Mouse (Mus musculus): Measurements from ENCODE around the gene Gadd45a. TPM values are rescaled to one million over a fixed set of nuclear protein-coding genes. Genes with fewer than 3 reads are reported as not detected.

Gene Gadd45a
- total RNA-seq, 2 experiments from 2014 or later, result 11.5 to 12.7 TPM

- H3K4me3 ChIP-seq, result no peak overlapping the region
- no peak for TF ChIP-seq CTCF (IDR thresholded peaks at IDR 0.05)
- no peak overlapping the region for H3K27ac ChIP-seq
- intact Hi-C loops (cut with DNase I), result no loop called here
- no peak for DNase-seq (ENCODE audit: extremely low spot score in 1 of 2, low spot score in 2 of 2)
These were observed 48.9 kb downstream of the Gadd45a start for GRCm38 (mm10) chr6:66988363-66988762.

GRCm38 (mm10) chr6:66987643-66988042 is 49.6 kb downstream of the Gadd45a start:
- Histone ChIP-seq H3K4me3 (no peak overlapping the region), H3K27ac (no peak overlapping the region)
- no peak for TF ChIP-seq CTCF (IDR thresholded peaks at IDR 0.05)
- intact Hi-C loops (cut with DNase I), result no loop called here
- no peak for DNase-seq (ENCODE audit: extremely low spot score in 1 of 2, low spot score in 2 of 2)

- no peak overlapping the region for H3K4me3 ChIP-seq
- DNase-seq (ENCODE audit: extremely low spot score in 1 of 2, low spot score in 2 of 2), result no peak
- TF ChIP-seq CTCF (IDR thresholded peaks at IDR 0.05), result no peak
- H3K27ac ChIP-seq, result no peak overlapping the region
- intact Hi-C loops (cut with DNase I), result no loop called here
These were observed 51.2 kb downstream of the Gadd45a start for GRCm38 (mm10) chr6:66986063-66986462.

GRCm38 (mm10) chr6:66985500-66985899 is 51.8 kb downstream of the Gadd45a start:
- TF ChIP-seq CTCF (IDR thresholded peaks at IDR 0.05), result no peak
- H3K27ac ChIP-seq, result no peak overlapping the region
- H3K4me3 ChIP-seq, result no peak overlapping the region
- intact Hi-C loops (cut with DNase I), result no loop called here
- no peak for DNase-seq (ENCODE audit: extremely low spot score in 1 of 2, low spot score in 2 of 2)

Other genes with a start within 250 kb of the Gadd45a start
- gene Vmn1r39, start 226.8 kb downstream of the Gadd45a start, total RNA-seq (2021), result not detected
- 10 to 100 TPM; 55.2 to 59.3 TPM for gene Gng12, start 141.1 kb downstream of the Gadd45a start, total RNA-seq (2021)
- gene Serbp1, start 200.7 kb upstream of the Gadd45a start, total RNA-seq (2021), result 100 to 1,000 TPM; 188 to 193 TPM